Mouse (Mus musculus) midbrain, embryonic 11.5 days (tissue): ENCODE measurements around the gene Zdhhc5. TPM values are rescaled to one million over a fixed set of nuclear protein-coding genes. Genes with fewer than 3 reads are reported as not detected.

Experiments
- ATAC-seq: fragments of 200-750 bp; cut with Nextera tagmentation; 2 replicates; pipeline ENCODE4 v1.8.0; 2017; ENCODE audit warnings: moderate TSS enrichment, moderate library complexity; ENCODE audit not compliant: low FRiP score
- DNase-seq: peaks from one replicate; pipeline ENCODE4 v3.0.0; 2015; ENCODE audit warnings: low spot score; ENCODE audit errors: missing footprints
- H3K27ac ChIP-seq: fragments of 300-500 bp; sonication (generic); 2 replicates; pipeline ENCODE4 v1.5.1; 2014; ENCODE audit warnings: low read depth, low read length
- H3K27me3 ChIP-seq: fragments of 300-500 bp; sonication (generic); 2 replicates; pipeline ENCODE4 v1.6.1; 2014; ENCODE audit warnings: mild to moderate bottlenecking, low read length, moderate library complexity, mixed read lengths; ENCODE audit not compliant: control insufficient read depth, insufficient read depth
- H3K36me3 ChIP-seq: fragments of 300-500 bp; sonication (generic); 2 replicates; pipeline ENCODE4 v1.6.1; 2014; ENCODE audit warnings: mild to moderate bottlenecking, low read length, moderate library complexity, mixed read lengths; ENCODE audit not compliant: control insufficient read depth, insufficient read depth
- H3K4me1 ChIP-seq: fragments of 300-500 bp; sonication (generic); 2 replicates; pipeline ENCODE4 v1.6.1; 2014; ENCODE audit warnings: low read length; ENCODE audit not compliant: control insufficient read depth, insufficient read depth
- H3K4me2 ChIP-seq: fragments of 300-500 bp; sonication (generic); 2 replicates; pipeline ENCODE4 v1.6.1; 2014; ENCODE audit warnings: mild to moderate bottlenecking, moderate library complexity
- H3K4me3 ChIP-seq: fragments of 300-500 bp; sonication (generic); 2 replicates; pipeline ENCODE4 v1.5.1; 2014; ENCODE audit warnings: low read depth, low read length
- H3K9ac ChIP-seq: fragments of 300-500 bp; sonication (generic); 2 replicates; pipeline ENCODE4 v1.6.1; 2014; ENCODE audit warnings: low read length
- H3K9me3 ChIP-seq: fragments of 300-500 bp; sonication (generic); 2 replicates; pipeline ENCODE4 v1.6.1; 2016; ENCODE audit warnings: low read length; ENCODE audit not compliant: control insufficient read depth
- WGBS: fragments of 180-500 bp; shearing (Covaris S2); extraction: QIAGEN DNeasy Blood & Tissue Kit; methylation state at CpG from one replicate; pipeline ENCODE4 v1.1.7; 2014; 5-methylcytosine and 5-hydroxymethylcytosine counted together
- polyA plus RNA-seq: library from polyadenylated mRNA; unstranded; fragments of >200 nt; fragmentation: Nextera tagmentation; extraction: Ambion mirVana; gene quantifications from 2 replicates; pipeline ENCODE4 v1.2.1, GENCODE M21; 2014

Zdhhc5 gene
- polyA plus RNA-seq, 1 experiment from 2014 or later: 22.4 TPM

DNA sequence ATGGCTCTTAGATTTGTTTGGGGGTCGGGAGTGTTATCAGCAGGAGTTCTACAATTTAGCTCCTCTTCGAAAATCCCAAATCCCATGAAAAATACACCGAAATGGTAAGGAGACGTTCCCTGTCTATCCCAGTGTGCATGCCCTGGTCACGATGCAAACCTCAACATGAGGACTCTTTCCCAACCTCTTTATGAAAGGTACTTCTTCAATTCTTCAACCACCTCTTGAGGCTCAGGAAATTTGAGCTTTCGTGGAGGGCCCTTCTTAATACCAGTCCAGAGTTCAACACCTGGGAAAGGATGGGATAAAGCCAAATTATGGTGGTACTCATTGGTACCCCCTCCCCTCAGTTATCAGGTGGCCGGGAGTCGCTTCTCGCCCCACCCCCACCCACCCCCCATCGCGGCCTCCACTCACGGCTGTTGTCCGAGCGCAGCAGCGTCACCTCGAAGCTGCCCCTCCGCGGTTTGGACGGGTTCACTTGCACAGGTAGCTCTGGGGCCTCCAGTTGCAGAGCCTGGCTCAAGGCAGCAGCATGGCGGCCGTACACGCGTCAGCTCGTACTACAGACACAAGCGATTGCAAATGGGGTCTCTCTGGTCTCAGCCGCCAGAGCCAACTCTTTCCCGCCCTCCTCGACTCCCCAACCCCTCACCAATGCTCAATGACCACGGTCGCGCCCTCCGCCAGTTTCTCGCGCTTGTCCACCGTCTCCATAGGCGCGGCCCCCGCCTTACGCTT is 45.0 kb downstream of the Zdhhc5 start:
- Histone ChIP-seq H3K4me2 (peak overlapping the region; percentile 56), H3K36me3 (peaks cover 3% of the 10 kb centered on the region; the same call in 1 of the 2 replicates), H3K4me1 (peaks cover 4% of the 10 kb centered on the region; the same call in 1 of the 2 replicates), H3K4me3 (peak overlapping the region; percentile 72), H3K9me3 (no peaks in the 10 kb centered on the region), H3K27ac (peak overlapping the region; percentile 80), H3K9ac (peak overlapping the region; percentile 91), H3K27me3 (no peaks in the 10 kb centered on the region)
- ATAC-seq: peak; percentile 85
- no peak for DNase-seq
- 3% methylated on average over 39 of the region's 39 CpGs for WGBS

GRCm38 (mm10) chr2:84666081-84666480 is 48.9 kb downstream of the Zdhhc5 start:
- 67% methylated on average over 12 of the region's 12 CpGs for WGBS
- no peaks in the 10 kb centered on the region for H3K9me3 ChIP-seq
- ATAC-seq: no peak
- no peak overlapping the region for H3K9ac ChIP-seq
- H3K27me3 ChIP-seq: no peaks in the 10 kb centered on the region
- H3K27ac ChIP-seq: no peak overlapping the region
- no peak overlapping the region for H3K4me2 ChIP-seq
- no peaks in the 10 kb centered on the region for H3K36me3 ChIP-seq
- H3K4me3 ChIP-seq: no peak overlapping the region
- DNase-seq: no peak
- H3K4me1 ChIP-seq: peaks cover 4% of the 10 kb centered on the region; the same call in 1 of the 2 replicates

- Histone ChIP-seq H3K9me3 (no peaks in the 10 kb centered on the region), H3K4me2 (no peak overlapping the region), H3K4me3 (no peak overlapping the region), H3K9ac (no peak overlapping the region), H3K27ac (no peak overlapping the region), H3K27me3 (no peaks in the 10 kb centered on the region), H3K4me1 (no peaks in the 10 kb centered on the region), H3K36me3 (no peaks in the 10 kb centered on the region)
- DNase-seq (no peak), ATAC-seq (peak; percentile 47; the same call in 1 of the 2 replicates)
- 20% methylated on average over 2 of the region's 2 CpGs for WGBS
Observed at GRCm38 (mm10) chr2:84662866-84663265, 52.1 kb downstream of the Zdhhc5 start.

- no peak for DNase-seq
- H3K4me3 ChIP-seq: no peak overlapping the region
- no peak overlapping the region for H3K4me2 ChIP-seq
- H3K36me3 ChIP-seq: no peaks in the 10 kb centered on the region
- no peak overlapping the region for H3K27ac ChIP-seq
- H3K9ac ChIP-seq: no peak overlapping the region
- no peaks in the 10 kb centered on the region for H3K9me3 ChIP-seq
- no peak for ATAC-seq
- H3K27me3 ChIP-seq: no peaks in the 10 kb centered on the region
- WGBS: 66% methylated on average over 3 of the region's 3 CpGs
- H3K4me1 ChIP-seq: no peaks in the 10 kb centered on the region
Observed at GRCm38 (mm10) chr2:84660253-84660652, 54.7 kb downstream of the Zdhhc5 start.

GRCm38 (mm10) chr2:84658806-84659205 is 56.2 kb downstream of the Zdhhc5 start, which contains the start of gene Btbd18:
Gene Btbd18, plus strand, starts transcription at chr2:84659079.
- Histone ChIP-seq H3K9ac (no peak within 1 kb of the TSS), H3K27ac (no peak within 1 kb of the TSS), H3K4me1 (no peaks in the 10 kb centered on the region), H3K27me3 (no peaks in the 10 kb centered on the region), H3K9me3 (no peaks in the 10 kb centered on the region), H3K4me3 (no peak within 1 kb of the TSS), H3K4me2 (no peak within 1 kb of the TSS), H3K36me3 (no peaks in the 10 kb centered on the region)
- WGBS: 91% methylated on average over 32 of the region's 32 CpGs
- DNase-seq (no peak), ATAC-seq (no peak; the same call in 1 of the 2 replicates)

DNA sequence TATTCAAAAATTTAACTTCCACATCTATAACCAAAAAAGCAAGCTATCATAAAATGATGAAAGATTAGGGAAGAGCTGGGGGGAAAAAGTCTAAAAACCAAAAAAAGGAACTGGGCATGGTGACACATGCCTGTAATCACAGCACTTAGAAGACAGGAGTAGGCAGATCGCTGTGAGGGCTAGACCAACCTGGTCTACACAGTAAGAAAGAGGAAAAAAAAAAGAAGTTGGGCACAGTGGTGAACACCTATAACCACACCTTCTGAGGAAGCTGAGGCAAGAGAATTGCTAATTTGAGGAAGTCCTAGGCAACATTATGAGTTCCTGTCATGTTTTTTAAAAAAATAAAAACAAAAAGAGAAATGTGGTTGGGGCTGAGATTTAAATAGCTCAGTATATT is 59.1 kb downstream of the Zdhhc5 start:
- DNase-seq (no peak), ATAC-seq (no peak)
- Histone ChIP-seq H3K9me3 (no peaks in the 10 kb centered on the region), H3K36me3 (no peaks in the 10 kb centered on the region), H3K4me2 (no peak overlapping the region), H3K4me3 (no peak overlapping the region), H3K9ac (no peak overlapping the region), H3K4me1 (peaks cover 3% of the 10 kb centered on the region; the same call in 1 of the 2 replicates), H3K27ac (no peak overlapping the region), H3K27me3 (no peaks in the 10 kb centered on the region)
- WGBS: 83% methylated on average over 1 of the region's 1 CpGs

DNA sequence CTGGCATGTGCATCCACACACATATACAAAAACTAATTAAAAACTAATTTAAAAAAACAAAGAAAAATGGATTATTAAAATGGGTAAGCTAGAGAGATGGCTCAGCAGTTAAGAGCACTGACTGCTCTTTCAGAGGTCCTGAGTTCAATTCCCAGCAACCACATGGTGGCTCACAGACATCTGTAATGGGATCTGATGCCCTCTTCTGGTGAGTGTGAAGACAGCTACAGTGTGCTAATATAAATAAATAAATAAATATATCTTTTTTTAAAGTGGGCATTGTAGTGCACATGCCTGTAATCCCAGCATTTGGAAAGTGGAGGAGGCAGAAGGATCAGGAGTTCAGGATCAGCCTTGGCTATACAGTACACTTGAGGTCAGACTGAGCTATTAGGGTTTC is 61.6 kb downstream of the Zdhhc5 start:
- no peak overlapping the region for H3K9ac ChIP-seq
- no peaks in the 10 kb centered on the region for H3K36me3 ChIP-seq
- no peak for ATAC-seq
- H3K9me3 ChIP-seq: no peaks in the 10 kb centered on the region
- H3K4me2 ChIP-seq: no peak overlapping the region
- DNase-seq: no peak
- peaks cover 4% of the 10 kb centered on the region for H3K4me1 ChIP-seq
- H3K27ac ChIP-seq: no peak overlapping the region
- no peak overlapping the region for H3K4me3 ChIP-seq
- H3K27me3 ChIP-seq: no peaks in the 10 kb centered on the region

- Histone ChIP-seq H3K27ac (peak within 1 kb of the TSS; percentile 66), H3K4me1 (peaks cover 6% of the 10 kb centered on the region), H3K27me3 (no peaks in the 10 kb centered on the region), H3K4me3 (peak within 1 kb of the TSS; percentile 69), H3K9ac (peak within 1 kb of the TSS; percentile 79), H3K4me2 (peak within 1 kb of the TSS; percentile 64), H3K9me3 (no peaks in the 10 kb centered on the region), H3K36me3 (no peaks in the 10 kb centered on the region; the same call in 1 of the 2 replicates)
- peak; percentile 98 for ATAC-seq
- WGBS: under 1% methylated on average over 15 of the region's 15 CpGs
- peak; percentile 98 for DNase-seq
Observed at GRCm38 (mm10) chr2:84650464-84651195, 64.3 kb downstream of the Zdhhc5 start, which contains the start of gene Ctnnd1. Gene Ctnnd1, minus strand, starts transcription at chr2:84650765.

DNA sequence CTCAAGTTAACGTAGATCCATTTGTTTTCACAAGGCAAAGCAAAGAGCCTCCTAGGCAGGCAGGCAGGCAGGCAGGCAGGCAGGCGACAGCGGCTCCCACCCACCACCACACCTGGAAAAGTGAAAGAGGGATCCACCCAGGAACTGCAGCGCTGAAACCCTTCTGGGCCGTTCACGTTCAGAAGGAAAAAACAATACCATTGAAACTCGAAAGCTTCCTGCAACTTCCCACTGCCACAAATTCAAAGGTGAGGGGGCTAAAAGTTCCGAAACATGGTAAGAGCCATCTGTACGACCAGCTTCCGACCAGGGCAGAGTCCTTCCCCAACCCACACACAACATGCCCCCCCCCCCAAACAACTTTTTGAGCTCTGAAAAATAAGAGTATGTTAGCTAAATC is 65.3 kb downstream of the Zdhhc5 start:
- no peak overlapping the region for H3K27ac ChIP-seq

More for the DNA sequence above, 65.3 kb downstream of the Zdhhc5 start:
- Histone ChIP-seq H3K4me3 (peak overlapping the region; percentile 69), H3K27me3 (no peaks in the 10 kb centered on the region), H3K9ac (peak overlapping the region; percentile 79), H3K9me3 (no peaks in the 10 kb centered on the region), H3K4me2 (peak overlapping the region; percentile 64), H3K4me1 (peaks cover 6% of the 10 kb centered on the region), H3K36me3 (no peaks in the 10 kb centered on the region; the same call in 1 of the 2 replicates)
- ATAC-seq (no peak), DNase-seq (peak; percentile 93)
- under 1% methylated on average over 10 of the region's 10 CpGs for WGBS
